Mouse (Mus musculus) G1E (cell line): ENCODE results near the gene Bscl2. TPM values are rescaled to one million over a fixed set of nuclear protein-coding genes. Genes with fewer than 3 reads are reported as not detected.

Source experiments
- ATAC-seq: 2 replicates; pipeline ENCODE4 v1.8.0; 2016; ENCODE audit warnings: mild to moderate bottlenecking; ENCODE audit not compliant: insufficient number of reproducible peaks, poor library complexity, low FRiP score, severe bottlenecking; ENCODE audit errors: extremely low read depth
- DNase-seq: peaks from one replicate; pipeline ENCODE4 v3.0.0; 2012; ENCODE audit warnings: low spot score
- H3K27me3 ChIP-seq: 2 replicates; pipeline ENCODE4 v1.6.1; 2012; ENCODE audit warnings: mild to moderate bottlenecking, low read length, inconsistent platforms; ENCODE audit not compliant: insufficient read depth
- H3K36me3 ChIP-seq: replicated peaks from 2 replicates; pipeline ENCODE3; 2012; ENCODE audit warnings: mild to moderate bottlenecking, inconsistent platforms
- H3K4me1 ChIP-seq: 2 replicates; pipeline ENCODE4 v1.6.1; 2012; ENCODE audit warnings: low read depth, low read length, inconsistent platforms, mixed read lengths; ENCODE audit not compliant: insufficient read depth
- H3K4me3 ChIP-seq: 2 replicates; pipeline ENCODE4 v1.5.1; 2012; ENCODE audit warnings: low read depth, mild to moderate bottlenecking, inconsistent platforms, low read length, moderate library complexity, mixed read lengths
- H3K9me3 ChIP-seq: replicated peaks from 2 replicates; pipeline ENCODE4 v1.6.1; 2012; ENCODE audit warnings: inconsistent platforms
- CTCF ChIP-seq: IDR thresholded peaks from 2 replicates; pipeline ENCODE4 v1.5.1; 2012; ENCODE audit warnings: low read depth, low read length, inconsistent platforms, mixed read lengths
- GATA1 ChIP-seq: IDR thresholded peaks from 2 replicates; pipeline ENCODE4 v1.6.1; 2012; ENCODE audit warnings: borderline replicate concordance, low read length, inconsistent platforms, mixed read lengths
- GATA2 ChIP-seq: IDR thresholded peaks from 2 replicates; pipeline ENCODE4 v1.6.1; 2012; ENCODE audit warnings: low read depth, low read length, inconsistent platforms, borderline replicate concordance
- POLR2AphosphoS5 ChIP-seq: IDR thresholded peaks from 2 replicates; pipeline ENCODE4 v1.6.1; 2012; ENCODE audit warnings: low read depth, low read length, inconsistent platforms; ENCODE audit not compliant: insufficient replicate concordance
- TAL1 ChIP-seq: conservative IDR thresholded peaks from 2 replicates; pipeline ENCODE4 v1.6.1; 2012; ENCODE audit warnings: low read depth, low read length, inconsistent platforms, mixed read lengths
- polyA plus RNA-seq: library from polyadenylated mRNA; stranded (reverse); fragments of >175 nt; gene quantifications from 2 replicates; pipeline ENCODE4 v1.2.3, GENCODE M21; 2012
- total RNA-seq, 2 experiments: library from RNA; stranded (forward) in 1 of 2; stranded (reverse) in 1 of 2; fragments of 200-1000 nt in 1 of 2; fragments of >200 nt in 1 of 2; fragmentation: Nextera tagmentation in 1 of 2; gene quantifications; 2 replicates each; pipeline ENCODE4 v1.2.3; 2014 to 2017

Gene Bscl2
- total and polyA plus RNA-seq, 3 experiments, result 5.5 to 20.5 (median 9.0) TPM

DNA sequence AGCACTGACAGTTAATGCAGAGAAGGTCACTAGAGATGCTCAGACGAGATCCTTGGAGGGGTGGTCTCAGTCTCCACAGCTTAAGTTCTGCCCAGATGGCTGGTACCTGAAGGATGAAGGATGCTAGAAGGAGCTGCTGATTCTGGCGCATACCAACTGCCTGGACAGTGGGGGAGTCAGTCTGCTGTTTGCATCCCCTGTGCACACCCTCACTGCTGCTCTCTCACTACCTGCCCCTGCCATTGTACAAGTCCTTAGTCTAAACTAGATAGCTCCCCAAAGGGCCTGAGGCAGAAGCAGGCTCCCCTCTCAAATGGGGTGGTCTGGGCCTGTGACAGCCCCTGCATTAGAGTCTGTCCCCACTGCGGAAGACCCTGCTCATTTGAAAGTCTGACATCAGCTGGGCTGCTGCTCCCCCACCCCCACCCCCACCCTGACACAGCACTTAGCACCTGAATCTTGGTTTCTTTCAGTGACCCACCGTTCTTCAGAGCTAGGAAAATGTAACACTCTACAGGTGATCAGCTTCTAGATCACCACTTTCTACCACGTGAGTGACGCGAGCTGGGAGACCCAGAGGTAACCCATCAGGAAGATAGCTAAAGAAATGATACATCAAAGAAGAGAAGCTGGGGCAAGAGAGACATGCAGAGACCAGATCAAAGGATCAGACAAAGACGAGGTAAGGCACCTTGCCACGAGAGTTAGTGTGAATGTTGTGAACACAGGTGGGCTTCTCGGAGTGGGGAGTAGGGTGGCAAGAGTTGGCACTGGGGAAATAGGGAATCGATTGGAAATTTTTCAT is 2.0 kb downstream of the Bscl2 start, which contains the start of gene Gng3:
Gene Gng3, minus strand, starts transcription at position 92 of the 805 bp plus-strand sequence.
- DNase-seq (no peak), ATAC-seq (no peak)
- H3K36me3 ChIP-seq, result peaks cover 95% of the 10 kb centered on the region
- H3K27me3 ChIP-seq, result no peaks in the 10 kb centered on the region
- no peaks in the 10 kb centered on the region for H3K9me3 ChIP-seq
- H3K4me3 ChIP-seq, result no peak within 1 kb of the TSS
- no peak for TF ChIP-seq POLR2AphosphoS5
- TF ChIP-seq CTCF, result no peak
- no peak for TF ChIP-seq GATA1
- TF ChIP-seq TAL1, result no peak
- no peak for TF ChIP-seq GATA2
- peaks cover 3% of the 10 kb centered on the region; the same call in 1 of the 2 replicates for H3K4me1 ChIP-seq

GRCm38 (mm10) chr19:8839908-8840791 is 2.9 kb downstream of the Bscl2 start:
- no peak for DNase-seq
- Histone ChIP-seq H3K4me3 (no peak overlapping the region), H3K4me1 (peaks cover 3% of the 10 kb centered on the region; the same call in 1 of the 2 replicates), H3K27me3 (no peaks in the 10 kb centered on the region), H3K9me3 (no peaks in the 10 kb centered on the region), H3K36me3 (peaks cover 94% of the 10 kb centered on the region)
- TF ChIP-seq GATA1 (no peak), GATA2 (no peak), POLR2AphosphoS5 (no peak), CTCF (no peak), TAL1 (no peak)
- no peak for ATAC-seq

GRCm38 (mm10) chr19:8841012-8841411 is 3.7 kb downstream of the Bscl2 start:
- DNase-seq (no peak), ATAC-seq (no peak)
- TF ChIP-seq CTCF (no peak), GATA2 (no peak), TAL1 (no peak), GATA1 (no peak), POLR2AphosphoS5 (no peak)
- Histone ChIP-seq H3K9me3 (no peaks in the 10 kb centered on the region), H3K36me3 (peaks cover 94% of the 10 kb centered on the region), H3K27me3 (no peaks in the 10 kb centered on the region), H3K4me1 (peaks cover 3% of the 10 kb centered on the region; the same call in 1 of the 2 replicates), H3K4me3 (no peak overlapping the region)

- no peak for ATAC-seq
- H3K4me3 ChIP-seq, result no peak overlapping the region
- no peaks in the 10 kb centered on the region for H3K27me3 ChIP-seq
- H3K9me3 ChIP-seq, result no peaks in the 10 kb centered on the region
- H3K4me1 ChIP-seq, result peaks cover 7% of the 10 kb centered on the region; the same call in 1 of the 2 replicates
- no peak for TF ChIP-seq POLR2AphosphoS5
- TF ChIP-seq CTCF, result no peak
- TF ChIP-seq GATA1, result no peak
- TF ChIP-seq TAL1, result no peak
- TF ChIP-seq GATA2, result no peak
- DNase-seq, result no peak
- peaks cover 94% of the 10 kb centered on the region for H3K36me3 ChIP-seq
Observed at GRCm38 (mm10) chr19:8842961-8843360, 5.7 kb downstream of the Bscl2 start.

GRCm38 (mm10) chr19:8844371-8845129 is 7.3 kb downstream of the Bscl2 start:
- no peak overlapping the region for H3K4me3 ChIP-seq
- peak; percentile 53 for DNase-seq
- peaks cover 94% of the 10 kb centered on the region for H3K36me3 ChIP-seq
- no peaks in the 10 kb centered on the region for H3K27me3 ChIP-seq
- H3K4me1 ChIP-seq, result peaks cover 4% of the 10 kb centered on the region; the same call in 1 of the 2 replicates
- TF ChIP-seq POLR2AphosphoS5 (no peak), GATA1 (no peak), CTCF (peak; percentile 52), GATA2 (no peak)
- no peak for ATAC-seq
- H3K9me3 ChIP-seq, result no peaks in the 10 kb centered on the region

DNA sequence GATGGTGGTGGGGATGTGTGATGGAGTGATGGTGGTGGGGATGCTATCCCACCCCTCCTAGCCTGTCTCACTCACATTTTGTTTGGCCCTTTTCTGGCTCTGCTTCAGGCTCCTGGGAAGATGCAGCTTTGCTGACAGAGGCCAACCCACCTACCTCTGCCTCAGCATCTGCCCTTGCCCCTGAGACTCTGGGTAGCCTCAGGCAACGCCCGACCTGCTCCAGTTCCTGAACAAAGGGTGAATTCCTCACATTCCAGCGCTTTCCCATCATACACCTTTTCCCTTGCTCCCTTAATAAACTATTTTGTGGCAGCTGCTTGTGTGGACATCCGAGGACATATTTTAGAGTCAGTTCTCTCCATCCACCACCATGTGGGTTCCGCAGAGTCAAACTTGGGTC is 11.1 kb downstream of the Bscl2 start:
- TF ChIP-seq GATA1, result no peak
- no peak for TF ChIP-seq TAL1
- no peak for TF ChIP-seq GATA2
- no peak for TF ChIP-seq CTCF
- TF ChIP-seq POLR2AphosphoS5, result no peak

More for the DNA sequence above, 11.1 kb downstream of the Bscl2 start:
- peaks cover 10% of the 10 kb centered on the region for H3K27me3 ChIP-seq
- DNase-seq, result no peak
- ATAC-seq, result no peak
- peaks cover 59% of the 10 kb centered on the region for H3K36me3 ChIP-seq
- peaks cover 7% of the 10 kb centered on the region; the same call in 1 of the 2 replicates for H3K4me1 ChIP-seq
- H3K4me3 ChIP-seq, result no peak overlapping the region
- no peaks in the 10 kb centered on the region for H3K9me3 ChIP-seq
